Mouse (Mus musculus) neural tube, embryonic 12.5 days (tissue): ENCODE data around the gene 4930519G04Rik. TPM values are rescaled to one million over a fixed set of nuclear protein-coding genes. Genes with fewer than 3 reads are reported as not detected.
"Not testable (repeated sequence)": the region's sequence is repeated elsewhere in the genome, so short reads cannot be mapped to it uniquely, and the experiment has no call there.

Source experiments
- ATAC-seq: fragments of 200-750 bp; cut with Nextera tagmentation; 2 replicates; pipeline ENCODE4 v1.8.0; 2017; ENCODE audit warnings: low read depth, mild to moderate bottlenecking, moderate TSS enrichment, moderate library complexity; ENCODE audit not compliant: low FRiP score
- H3K27ac ChIP-seq: fragments of 300-500 bp; sonication (generic); 2 replicates; pipeline ENCODE4 v1.5.1; 2016
- H3K27me3 ChIP-seq: fragments of 300-500 bp; sonication (generic); replicated peaks from 2 replicates; pipeline ENCODE4 v1.6.1; 2016; ENCODE audit warnings: mild to moderate bottlenecking
- H3K36me3 ChIP-seq: fragments of 300-500 bp; sonication (generic); 2 replicates; pipeline ENCODE4 v1.6.1; 2016; ENCODE audit warnings: mild to moderate bottlenecking
- H3K4me1 ChIP-seq: fragments of 300-500 bp; sonication (generic); 2 replicates; pipeline ENCODE4 v1.6.1; 2016
- H3K4me2 ChIP-seq: fragments of 300-500 bp; sonication (generic); replicated peaks from 2 replicates; pipeline ENCODE4 v1.6.1; 2016; ENCODE audit warnings: mild to moderate bottlenecking
- H3K4me3 ChIP-seq: fragments of 300-500 bp; sonication (generic); 2 replicates; pipeline ENCODE4 v1.5.1; 2016
- H3K9ac ChIP-seq: fragments of 300-500 bp; sonication (generic); 2 replicates; pipeline ENCODE4 v1.6.1; 2016; ENCODE audit warnings: mild to moderate bottlenecking
- H3K9me3 ChIP-seq: fragments of 300-500 bp; sonication (generic); 2 replicates; pipeline ENCODE4 v1.6.1; 2016; ENCODE audit warnings: mild to moderate bottlenecking
- whole genome bisulfite sequencing: fragments of 180-500 bp; shearing (Covaris S2); methylation state at CpG from one replicate; pipeline ENCODE4 v1.1.7; 2016; 5-methylcytosine and 5-hydroxymethylcytosine counted together
- polyA plus RNA-seq: library from polyadenylated mRNA; unstranded; fragments of >200 nt; fragmentation: Nextera tagmentation; extraction: Ambion mirVana; gene quantifications from 2 replicates; pipeline ENCODE4 v1.2.1, GENCODE M21; 2016

4930519G04Rik gene
- polyA plus RNA-seq = not detected in 2 replicates

GRCm38 (mm10) chr5:114853364-114853763, at the start of gene 4930519G04Rik:
Gene 4930519G04Rik (plus strand): TSS chr5:114853664.
- not testable (repeated sequence) for H3K27me3 ChIP-seq
- WGBS = 80% methylated on average over 3 of the region's 5 CpGs

GRCm38 (mm10) chr5:114804335-114804734, 49.1 kb upstream of the 4930519G04Rik start:
- ATAC-seq = no peak
- WGBS = 87% methylated on average over 13 of the region's 13 CpGs
- Histone ChIP-seq H3K9me3 (no peaks in the 10 kb centered on the region), H3K4me3 (no peak overlapping the region), H3K36me3 (peaks cover 86% of the 10 kb centered on the region), H3K27me3 (no peaks in the 10 kb centered on the region), H3K4me1 (peaks cover 10% of the 10 kb centered on the region; the same call in 1 of the 2 replicates), H3K4me2 (no peak overlapping the region), H3K27ac (no peak overlapping the region), H3K9ac (no peak overlapping the region)

More at GRCm38 (mm10) chr5:114853364-114853763, at the start of gene 4930519G04Rik:
- not testable (repeated sequence) for H3K9ac ChIP-seq, ATAC-seq, H3K9me3 ChIP-seq, H3K4me2 ChIP-seq, H3K27ac ChIP-seq, H3K4me1 ChIP-seq, H3K36me3 ChIP-seq, H3K4me3 ChIP-seq

GRCm38 (mm10) chr5:114804958-114805357, 48.5 kb upstream of the 4930519G04Rik start:
- H3K9me3 ChIP-seq = no peaks in the 10 kb centered on the region
- H3K4me1 ChIP-seq = peaks cover 10% of the 10 kb centered on the region; the same call in 1 of the 2 replicates
- H3K9ac ChIP-seq = no peak overlapping the region
- no peaks in the 10 kb centered on the region for H3K27me3 ChIP-seq
- no peak overlapping the region for H3K4me2 ChIP-seq
- peaks cover 86% of the 10 kb centered on the region for H3K36me3 ChIP-seq
- no peak overlapping the region for H3K4me3 ChIP-seq
- 37% methylated on average over 3 of the region's 3 CpGs for WGBS
- no peak for ATAC-seq
- no peak overlapping the region for H3K27ac ChIP-seq

DNA sequence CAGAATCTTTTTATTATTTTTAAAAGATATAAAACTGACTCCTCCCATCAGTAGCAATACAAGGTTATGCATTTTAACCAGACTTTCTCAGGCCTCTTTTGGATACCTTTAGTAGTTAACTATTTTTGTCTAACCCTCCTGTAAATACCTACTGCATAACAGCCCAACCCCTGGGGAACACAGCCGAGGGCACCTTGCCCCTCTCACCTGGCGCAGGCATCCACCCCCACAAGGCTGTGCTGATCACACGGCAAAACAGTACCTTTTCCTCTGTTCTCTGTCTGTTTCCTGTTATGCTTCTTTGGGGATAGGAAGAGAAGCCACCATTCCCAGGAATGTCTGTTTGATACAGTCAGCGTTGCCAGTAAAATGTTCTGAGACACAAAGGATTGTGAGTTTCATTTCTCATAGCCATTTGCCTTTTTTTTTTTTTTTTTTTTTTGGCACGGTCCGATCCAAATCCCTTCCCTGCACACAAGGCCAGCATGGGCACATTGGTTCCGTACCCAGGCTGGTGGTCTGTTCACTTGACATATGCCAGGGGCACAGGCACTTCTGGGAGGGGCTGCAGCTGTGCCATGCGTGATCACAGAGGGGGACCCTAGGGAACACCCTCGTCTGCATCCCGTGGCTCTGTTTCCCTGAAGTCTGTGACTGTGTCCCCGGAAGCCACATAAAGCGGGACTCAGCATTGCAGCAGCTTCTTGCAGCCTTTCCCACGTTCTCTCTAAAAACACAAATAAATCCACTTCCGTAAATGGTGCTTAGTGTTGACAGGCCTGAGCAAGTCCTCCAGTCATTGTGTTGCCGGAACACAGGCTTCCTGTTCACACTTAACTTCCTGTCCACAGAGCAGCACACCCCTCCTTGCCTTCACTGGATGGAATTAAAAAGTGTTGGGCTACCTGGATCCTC, 47.8 kb upstream of the 4930519G04Rik start:
- WGBS = 76% methylated on average over 15 of the region's 15 CpGs
- Histone ChIP-seq H3K4me2 (no peak overlapping the region), H3K4me3 (no peak overlapping the region), H3K9me3 (no peaks in the 10 kb centered on the region), H3K9ac (no peak overlapping the region), H3K4me1 (peaks cover 10% of the 10 kb centered on the region; the same call in 1 of the 2 replicates), H3K36me3 (peaks cover 79% of the 10 kb centered on the region), H3K27me3 (no peaks in the 10 kb centered on the region), H3K27ac (no peak overlapping the region)
- no peak for ATAC-seq

- no peak for ATAC-seq
Observed at GRCm38 (mm10) chr5:114806636-114807035, 46.8 kb upstream of the 4930519G04Rik start.

GRCm38 (mm10) chr5:114807063-114807462, 46.4 kb upstream of the 4930519G04Rik start:
- no peaks in the 10 kb centered on the region for H3K9me3 ChIP-seq
- no peak overlapping the region for H3K27ac ChIP-seq
- no peak overlapping the region for H3K4me3 ChIP-seq
- H3K27me3 ChIP-seq = no peaks in the 10 kb centered on the region
- peaks cover 65% of the 10 kb centered on the region for H3K36me3 ChIP-seq
- no peak overlapping the region for H3K4me2 ChIP-seq
- WGBS = 54% methylated on average over 9 of the region's 9 CpGs
- ATAC-seq = no peak
- H3K9ac ChIP-seq = no peak overlapping the region
- H3K4me1 ChIP-seq = peaks cover 20% of the 10 kb centered on the region

More at GRCm38 (mm10) chr5:114806636-114807035, 46.8 kb upstream of the 4930519G04Rik start:
- Histone ChIP-seq H3K9me3 (no peaks in the 10 kb centered on the region), H3K27me3 (no peaks in the 10 kb centered on the region), H3K9ac (no peak overlapping the region), H3K4me3 (no peak overlapping the region), H3K27ac (no peak overlapping the region), H3K4me2 (no peak overlapping the region), H3K4me1 (peaks cover 17% of the 10 kb centered on the region), H3K36me3 (peaks cover 69% of the 10 kb centered on the region)
- 90% methylated on average over 8 of the region's 8 CpGs for WGBS

GRCm38 (mm10) chr5:114807468-114807867, 46.0 kb upstream of the 4930519G04Rik start:
- Histone ChIP-seq H3K27ac (no peak overlapping the region), H3K36me3 (peaks cover 61% of the 10 kb centered on the region), H3K4me2 (no peak overlapping the region), H3K9me3 (no peaks in the 10 kb centered on the region), H3K9ac (no peak overlapping the region), H3K27me3 (no peaks in the 10 kb centered on the region), H3K4me1 (peaks cover 24% of the 10 kb centered on the region), H3K4me3 (no peak overlapping the region)
- 33% methylated on average over 8 of the region's 8 CpGs for WGBS
- ATAC-seq = no peak

GRCm38 (mm10) chr5:114807893-114808292, 45.6 kb upstream of the 4930519G04Rik start:
- H3K36me3 ChIP-seq = peaks cover 57% of the 10 kb centered on the region
- no peak for ATAC-seq

GRCm38 (mm10) chr5:114808385-114808784, 45.1 kb upstream of the 4930519G04Rik start:
- Histone ChIP-seq H3K27ac (no peak overlapping the region), H3K4me2 (no peak overlapping the region), H3K4me1 (peaks cover 30% of the 10 kb centered on the region), H3K4me3 (no peak overlapping the region), H3K9me3 (no peaks in the 10 kb centered on the region), H3K27me3 (no peaks in the 10 kb centered on the region), H3K9ac (no peak overlapping the region), H3K36me3 (peaks cover 52% of the 10 kb centered on the region)
- WGBS = 84% methylated on average over 8 of the region's 8 CpGs
- no peak for ATAC-seq

More at GRCm38 (mm10) chr5:114807893-114808292, 45.6 kb upstream of the 4930519G04Rik start:
- Histone ChIP-seq H3K4me3 (no peak overlapping the region), H3K9ac (no peak overlapping the region), H3K4me2 (no peak overlapping the region), H3K4me1 (peaks cover 28% of the 10 kb centered on the region), H3K27me3 (no peaks in the 10 kb centered on the region), H3K27ac (no peak overlapping the region), H3K9me3 (no peaks in the 10 kb centered on the region)
- WGBS = 66% methylated on average over 6 of the region's 6 CpGs

GRCm38 (mm10) chr5:114809181-114809756, 44.2 kb upstream of the 4930519G04Rik start:
- H3K4me3 ChIP-seq = no peak overlapping the region
- peaks cover 30% of the 10 kb centered on the region for H3K4me1 ChIP-seq
- no peak overlapping the region; the same call in 1 of the 2 replicates for H3K27ac ChIP-seq
- 81% methylated on average over 10 of the region's 10 CpGs for WGBS
- H3K27me3 ChIP-seq = no peaks in the 10 kb centered on the region
- peaks cover 43% of the 10 kb centered on the region for H3K36me3 ChIP-seq
- no peak overlapping the region for H3K4me2 ChIP-seq
- no peaks in the 10 kb centered on the region for H3K9me3 ChIP-seq
- no peak for ATAC-seq
- H3K9ac ChIP-seq = 0 out of 2 replicates have a peak overlapping the region, but pooled peaks have one; percentile 33

- H3K9me3 ChIP-seq = no peaks in the 10 kb centered on the region
- H3K4me2 ChIP-seq = no peak overlapping the region
- H3K36me3 ChIP-seq = peaks cover 38% of the 10 kb centered on the region
- H3K27me3 ChIP-seq = no peaks in the 10 kb centered on the region
- H3K4me1 ChIP-seq = peaks cover 30% of the 10 kb centered on the region
- no peak for ATAC-seq
- H3K27ac ChIP-seq = no peak overlapping the region
- 0 out of 2 replicates have a peak overlapping the region, but pooled peaks have one; percentile 33 for H3K9ac ChIP-seq
- no peak overlapping the region for H3K4me3 ChIP-seq
- WGBS = 94% methylated on average over 5 of the region's 5 CpGs
Observed at GRCm38 (mm10) chr5:114809826-114810225, 43.6 kb upstream of the 4930519G04Rik start.

DNA sequence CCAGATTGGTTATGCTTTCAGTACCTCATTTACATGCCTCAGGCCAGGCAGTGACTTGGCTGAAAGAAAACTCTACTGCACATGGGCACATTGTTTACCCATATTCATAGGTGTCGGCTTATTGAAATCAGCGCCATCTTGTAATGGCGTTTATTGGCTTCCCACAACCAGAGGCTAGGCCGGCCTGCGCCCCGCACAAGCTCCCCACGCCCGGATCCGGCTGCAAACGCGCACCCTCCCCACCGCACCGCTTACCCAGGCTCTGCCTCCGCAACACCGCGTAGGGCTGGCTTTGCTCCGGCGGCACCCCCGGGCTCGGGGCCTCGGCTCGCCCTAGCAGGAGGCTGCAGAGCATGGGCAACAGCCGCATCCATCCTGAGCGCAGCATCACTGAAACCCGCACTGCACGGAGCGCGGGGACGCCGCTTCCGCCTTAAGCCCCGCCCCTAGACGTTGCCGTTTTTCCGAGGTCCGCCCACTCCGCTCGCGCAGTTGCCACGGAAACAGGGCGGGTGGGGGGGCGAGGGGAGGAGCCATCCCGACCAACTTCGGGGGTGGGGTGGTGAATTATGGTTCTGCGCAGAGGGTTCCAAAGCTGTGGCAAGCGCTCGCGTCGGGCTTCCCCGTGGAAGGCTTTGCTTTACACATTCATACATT, 39.8 kb upstream of the 4930519G04Rik start:
- Histone ChIP-seq H3K27me3 (no peaks in the 10 kb centered on the region), H3K4me3 (peak overlapping the region; percentile 89), H3K36me3 (peaks cover 13% of the 10 kb centered on the region), H3K4me1 (peaks cover 26% of the 10 kb centered on the region), H3K4me2 (peak overlapping the region; percentile 67), H3K9ac (peak overlapping the region; percentile 84), H3K9me3 (no peaks in the 10 kb centered on the region), H3K27ac (peak overlapping the region; percentile 85)
- under 1% methylated on average over 50 of the region's 50 CpGs for WGBS
- peak; percentile 93 for ATAC-seq
